Mouse (Mus musculus) G1E (cell line): ENCODE data around the gene Bpifc. TPM values are rescaled to one million over a fixed set of nuclear protein-coding genes. Genes with fewer than 3 reads are reported as not detected.

Experiments
- ATAC-seq: 2 replicates; pipeline ENCODE4 v1.8.0; 2016; ENCODE audit warnings: mild to moderate bottlenecking; ENCODE audit not compliant: insufficient number of reproducible peaks, poor library complexity, low FRiP score, severe bottlenecking; ENCODE audit errors: extremely low read depth
- DNase-seq: peaks from one replicate; pipeline ENCODE4 v3.0.0; 2012; ENCODE audit warnings: low spot score
- H3K27me3 ChIP-seq: 2 replicates; pipeline ENCODE4 v1.6.1; 2012; ENCODE audit warnings: mild to moderate bottlenecking, low read length, inconsistent platforms; ENCODE audit not compliant: insufficient read depth
- H3K36me3 ChIP-seq: replicated peaks from 2 replicates; pipeline ENCODE3; 2012; ENCODE audit warnings: mild to moderate bottlenecking, inconsistent platforms
- H3K4me1 ChIP-seq: 2 replicates; pipeline ENCODE4 v1.6.1; 2012; ENCODE audit warnings: low read depth, low read length, inconsistent platforms, mixed read lengths; ENCODE audit not compliant: insufficient read depth
- H3K4me3 ChIP-seq: 2 replicates; pipeline ENCODE4 v1.5.1; 2012; ENCODE audit warnings: low read depth, mild to moderate bottlenecking, inconsistent platforms, low read length, moderate library complexity, mixed read lengths
- H3K9me3 ChIP-seq: replicated peaks from 2 replicates; pipeline ENCODE4 v1.6.1; 2012; ENCODE audit warnings: inconsistent platforms
- CTCF ChIP-seq: IDR thresholded peaks from 2 replicates; pipeline ENCODE4 v1.5.1; 2012; ENCODE audit warnings: low read depth, low read length, inconsistent platforms, mixed read lengths
- GATA1 ChIP-seq: IDR thresholded peaks from 2 replicates; pipeline ENCODE4 v1.6.1; 2012; ENCODE audit warnings: borderline replicate concordance, low read length, inconsistent platforms, mixed read lengths
- GATA2 ChIP-seq: IDR thresholded peaks from 2 replicates; pipeline ENCODE4 v1.6.1; 2012; ENCODE audit warnings: low read depth, low read length, inconsistent platforms, borderline replicate concordance
- POLR2AphosphoS5 ChIP-seq: IDR thresholded peaks from 2 replicates; pipeline ENCODE4 v1.6.1; 2012; ENCODE audit warnings: low read depth, low read length, inconsistent platforms; ENCODE audit not compliant: insufficient replicate concordance
- TAL1 ChIP-seq: conservative IDR thresholded peaks from 2 replicates; pipeline ENCODE4 v1.6.1; 2012; ENCODE audit warnings: low read depth, low read length, inconsistent platforms, mixed read lengths
- polyA plus RNA-seq: library from polyadenylated mRNA; stranded (reverse); fragments of >175 nt; gene quantifications from 2 replicates; pipeline ENCODE4 v1.2.3, GENCODE M21; 2012
- total RNA-seq, 2 experiments: library from RNA; stranded (forward) in 1 of 2; stranded (reverse) in 1 of 2; fragments of 200-1000 nt in 1 of 2; fragments of >200 nt in 1 of 2; fragmentation: Nextera tagmentation in 1 of 2; gene quantifications; 2 replicates each; pipeline ENCODE4 v1.2.3; 2014 to 2017

Bpifc gene
- total and polyA plus RNA-seq, 3 experiments: not detected

DNA sequence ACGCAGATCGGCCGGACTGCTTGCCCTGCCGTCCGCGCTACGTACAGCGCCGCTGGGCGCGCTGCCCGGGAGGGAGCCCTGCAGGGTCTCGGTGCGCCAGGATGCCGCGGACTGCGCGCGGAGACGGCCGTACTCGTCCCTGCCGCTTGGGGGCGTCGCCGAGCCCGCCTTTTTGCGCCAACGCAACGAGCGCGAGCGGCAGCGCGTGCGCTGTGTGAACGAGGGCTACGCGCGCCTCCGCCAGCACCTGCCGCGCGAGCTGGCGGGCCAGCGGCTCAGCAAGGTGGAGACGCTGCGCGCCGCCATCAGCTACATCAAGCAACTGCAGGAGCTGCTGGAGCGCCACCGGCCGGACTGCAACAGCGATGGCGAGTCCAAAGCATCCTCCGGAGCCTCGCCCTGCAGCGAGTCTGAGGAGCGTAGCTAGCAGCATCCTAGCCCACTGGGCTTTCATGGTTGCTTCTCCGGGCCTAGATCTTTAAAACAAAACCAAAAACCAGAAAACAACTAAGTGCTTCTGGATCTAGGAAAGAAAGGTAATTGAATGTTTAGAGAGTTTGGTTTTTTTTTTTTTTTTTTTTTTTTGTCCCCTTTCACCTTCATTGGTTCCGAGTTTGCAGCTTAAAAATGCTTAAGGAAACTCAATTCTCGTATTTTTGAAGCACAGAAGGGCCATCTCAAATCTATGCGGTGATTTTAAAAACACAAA, 83.0 kb downstream of the Bpifc start:
- TF ChIP-seq GATA2 (no peak), CTCF (no peak), TAL1 (no peak), POLR2AphosphoS5 (no peak), GATA1 (no peak)
- peaks cover 14% of the 10 kb centered on the region for H3K4me1 ChIP-seq
- no peak for DNase-seq
- peaks cover 26% of the 10 kb centered on the region for H3K27me3 ChIP-seq
- no peak for ATAC-seq
- peaks cover 5% of the 10 kb centered on the region for H3K9me3 ChIP-seq
- H3K36me3 ChIP-seq: no peaks in the 10 kb centered on the region
- peak overlapping the region; percentile 9; the same call in 1 of the 2 replicates for H3K4me3 ChIP-seq

DNA sequence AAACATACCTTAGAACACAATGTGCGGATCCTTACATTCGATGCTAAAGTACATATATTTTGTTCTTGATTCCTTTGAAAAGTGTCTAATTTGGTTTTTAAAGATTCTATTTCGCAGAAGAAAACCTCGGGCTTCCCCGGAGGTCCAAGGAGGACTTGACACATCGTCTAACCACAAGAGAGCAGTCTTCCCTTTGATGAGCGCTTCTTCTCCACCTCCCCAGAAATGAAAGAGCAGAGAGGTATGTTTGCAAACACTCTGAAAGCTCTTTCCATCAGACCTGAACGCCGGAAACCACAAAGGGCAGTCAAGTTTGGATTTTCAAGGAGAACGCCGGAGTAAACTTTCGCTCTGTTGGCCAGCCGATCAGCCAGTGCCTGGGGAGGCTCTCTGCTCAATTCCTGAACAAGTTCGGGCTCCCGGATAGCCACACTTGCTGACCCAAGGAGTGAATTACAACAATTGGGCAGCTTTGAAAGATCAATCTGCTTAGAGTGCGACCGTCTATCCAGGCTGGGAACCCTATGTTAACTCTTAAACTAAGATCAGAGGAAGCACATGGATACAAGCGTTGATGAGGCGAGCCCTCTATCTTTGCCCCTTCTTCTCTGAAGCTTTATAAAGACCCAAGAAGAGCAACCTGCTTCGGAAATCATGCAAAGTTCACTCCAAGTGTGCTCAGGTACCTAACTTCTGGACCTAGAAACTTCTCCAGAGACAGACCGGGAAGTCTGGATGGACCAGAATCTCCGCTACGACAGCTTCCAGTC, 83.8 kb downstream of the Bpifc start, which contains the start of gene Ascl4:
Ascl4 (plus strand) TSS at position 6 of the 770 bp plus-strand sequence.
- TF ChIP-seq CTCF (no peak), GATA1 (no peak), GATA2 (no peak), TAL1 (no peak), POLR2AphosphoS5 (no peak)
- ATAC-seq: no peak
- H3K27me3 ChIP-seq: peaks cover 26% of the 10 kb centered on the region
- no peak for DNase-seq
- H3K4me1 ChIP-seq: peaks cover 14% of the 10 kb centered on the region
- H3K9me3 ChIP-seq: peaks cover 5% of the 10 kb centered on the region
- no peaks in the 10 kb centered on the region for H3K36me3 ChIP-seq
- H3K4me3 ChIP-seq: peak within 1 kb of the TSS; percentile 22; the same call in 1 of the 2 replicates

DNA sequence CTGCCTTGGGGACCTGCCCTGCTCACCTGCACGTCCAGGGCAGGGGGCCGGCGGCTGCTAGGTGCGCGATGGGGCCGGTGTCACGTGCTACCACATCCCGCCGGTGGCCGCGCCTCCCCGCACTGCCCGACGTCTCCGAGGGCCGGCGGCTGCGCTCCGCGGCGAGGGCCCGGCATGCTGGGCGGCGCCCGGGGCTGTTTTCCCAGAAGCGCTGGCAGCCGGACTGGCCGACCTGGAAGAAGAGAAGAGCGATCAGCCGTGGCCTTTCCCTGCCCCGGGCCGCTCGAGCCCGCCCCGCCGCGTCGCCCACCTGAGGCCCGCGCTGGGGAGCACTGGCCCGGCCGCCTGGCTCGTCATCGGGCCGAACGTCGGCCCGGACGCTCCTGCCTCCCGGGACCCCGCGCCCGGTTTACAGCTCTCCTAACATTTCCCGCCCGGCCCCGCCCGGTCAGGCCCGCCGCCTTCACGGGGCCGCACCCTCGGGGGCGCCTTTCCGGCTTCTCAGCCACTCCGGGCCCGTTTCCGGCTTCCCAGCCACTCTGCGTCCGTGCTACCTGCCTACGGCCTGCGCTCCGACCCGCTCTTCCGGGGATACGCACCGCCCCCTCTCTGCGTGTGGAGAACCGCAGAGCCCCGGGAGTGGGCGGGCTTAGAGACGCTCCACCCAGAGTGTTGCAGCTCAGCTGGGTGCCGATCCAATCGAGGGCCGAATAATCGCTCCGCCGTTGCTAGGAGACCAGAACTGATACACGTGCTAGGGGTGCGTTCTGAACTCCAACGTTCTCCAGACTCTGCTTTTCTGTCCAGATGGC, 95.0 kb downstream of the Bpifc start, which contains the start of gene Prdm4:
Prdm4 (minus strand) TSS at position 645 of the 812 bp plus-strand sequence.
- peaks cover 8% of the 10 kb centered on the region for H3K27me3 ChIP-seq
- peaks cover 32% of the 10 kb centered on the region for H3K36me3 ChIP-seq

More for the DNA sequence above, 95.0 kb downstream of the Bpifc start, which contains the start of gene Prdm4:
- ATAC-seq (peak; percentile 100), DNase-seq (peak; percentile 93)
- H3K4me1 ChIP-seq: peaks cover 21% of the 10 kb centered on the region
- TF ChIP-seq POLR2AphosphoS5 (no peak), CTCF (no peak), GATA2 (no peak), GATA1 (no peak), TAL1 (no peak)
- H3K4me3 ChIP-seq: peak within 1 kb of the TSS; percentile 94
- no peaks in the 10 kb centered on the region for H3K9me3 ChIP-seq

Other genes with a start within 250 kb of the Bpifc start
- gene Pwp1, start 182.4 kb downstream of the Bpifc start, total RNA-seq (2014; fragmentation: Nextera tagmentation): 60.8 and 70.4 TPM in 2 replicates
- 49.0 and 56.3 TPM in 2 replicates for gene Pwp1, start 182.4 kb downstream of the Bpifc start, total RNA-seq (2017)
- 22.7 and 26.4 TPM in 2 replicates for gene Pwp1, start 182.4 kb downstream of the Bpifc start, polyA plus RNA-seq
- gene Prdm4, start 94.8 kb downstream of the Bpifc start, total RNA-seq (2014; fragmentation: Nextera tagmentation): 39.1 and 41.2 TPM in 2 replicates
- 32.6 and 42.3 TPM in 2 replicates for gene Prdm4, start 94.8 kb downstream of the Bpifc start, total RNA-seq (2017)
- 10.4 and 14.3 TPM in 2 replicates for gene Prdm4, start 94.8 kb downstream of the Bpifc start, polyA plus RNA-seq
- not detected in 2 replicates for gene Ascl4, start 84.2 kb downstream of the Bpifc start, total RNA-seq (2014; fragmentation: Nextera tagmentation)
- 0.11 and 0.17 TPM in 2 replicates for gene Ascl4, start 84.2 kb downstream of the Bpifc start, total RNA-seq (2017)
- gene Ascl4, start 84.2 kb downstream of the Bpifc start, polyA plus RNA-seq: not detected in 2 replicates
- 48.7 and 51.1 TPM in 2 replicates for gene Rtcb, start 54.1 kb downstream of the Bpifc start, total RNA-seq (2014; fragmentation: Nextera tagmentation)
- gene Rtcb, start 54.1 kb downstream of the Bpifc start, total RNA-seq (2017): 140 and 146 TPM in 2 replicates
- gene Rtcb, start 54.1 kb downstream of the Bpifc start, polyA plus RNA-seq: 49.4 and 69.1 TPM in 2 replicates
- 45.3 and 65.0 TPM in 2 replicates for gene Fbxo7, start 10.1 kb upstream of the Bpifc start, total RNA-seq (2014; fragmentation: Nextera tagmentation)
- 44.6 and 53.3 TPM in 2 replicates for gene Fbxo7, start 10.1 kb upstream of the Bpifc start, total RNA-seq (2017)
- 16.9 and 20.8 TPM in 2 replicates for gene Fbxo7, start 10.1 kb upstream of the Bpifc start, polyA plus RNA-seq